Mouse (Mus musculus) hindbrain, embryonic 13.5 days (tissue): ENCODE measurements at regions not wholly inside any gene's neighbourhood (a gene's known extent, or its start where the extent isn't known, plus 50 kb on each side); places are given as distances from the start of the nearest gene placed in this dataset.

Source experiments
- ATAC-seq: fragments of 200-750 bp; cut with Nextera tagmentation; 2 replicates; pipeline ENCODE4 v1.8.0; 2017; ENCODE audit warnings: moderate TSS enrichment; ENCODE audit not compliant: low FRiP score
- H3K27ac ChIP-seq: fragments of 300-500 bp; sonication (generic); 2 replicates; pipeline ENCODE4 v1.5.1; 2015; ENCODE audit warnings: inconsistent platforms, mild to moderate bottlenecking, moderate library complexity
- H3K27me3 ChIP-seq: fragments of 300-500 bp; sonication (generic); 2 replicates; pipeline ENCODE4 v1.6.1; 2015; ENCODE audit warnings: mild to moderate bottlenecking, inconsistent platforms
- H3K36me3 ChIP-seq: fragments of 300-500 bp; sonication (generic); 2 replicates; pipeline ENCODE4 v1.6.1; 2015; ENCODE audit warnings: mild to moderate bottlenecking, inconsistent platforms
- H3K4me1 ChIP-seq: fragments of 300-500 bp; sonication (generic); replicated peaks from 2 replicates; pipeline ENCODE4 v1.6.1; 2015; ENCODE audit warnings: inconsistent platforms
- H3K4me2 ChIP-seq: fragments of 300-500 bp; sonication (generic); 2 replicates; pipeline ENCODE4 v1.6.1; 2015; ENCODE audit warnings: inconsistent platforms, mild to moderate bottlenecking, moderate library complexity
- H3K4me3 ChIP-seq: fragments of 300-500 bp; sonication (generic); 2 replicates; pipeline ENCODE4 v1.5.1; 2015; ENCODE audit warnings: mild to moderate bottlenecking, inconsistent platforms
- H3K9ac ChIP-seq: fragments of 300-500 bp; sonication (generic); 2 replicates; pipeline ENCODE4 v1.6.1; 2015; ENCODE audit warnings: mild to moderate bottlenecking, inconsistent platforms
- H3K9me3 ChIP-seq: fragments of 300-500 bp; sonication (generic); 2 replicates; pipeline ENCODE4 v1.6.1; 2016; ENCODE audit warnings: inconsistent platforms
- WGBS: fragments of 180-500 bp; shearing (Covaris S2); methylation state at CpG from one replicate; pipeline ENCODE4 v1.1.7; 2015; 5-methylcytosine and 5-hydroxymethylcytosine counted together

GRCm38 (mm10) chr1:71904376-71904948, 251.5 kb upstream of the Fn1 start:
- Histone ChIP-seq H3K27me3 (no peaks in the 10 kb centered on the region), H3K9ac (no peak overlapping the region), H3K4me2 (no peak overlapping the region), H3K4me3 (no peak overlapping the region), H3K4me1 (no peaks in the 10 kb centered on the region), H3K9me3 (no peaks in the 10 kb centered on the region), H3K36me3 (no peaks in the 10 kb centered on the region), H3K27ac (no peak overlapping the region)
- ATAC-seq = no peak
- 86% methylated on average over 4 of the region's 4 CpGs for WGBS

GRCm38 (mm10) chr1:71900106-71901074, 247.4 kb upstream of the Fn1 start:
- no peak for ATAC-seq
- no peak overlapping the region for H3K9ac ChIP-seq
- peaks cover 10% of the 10 kb centered on the region for H3K4me1 ChIP-seq
- 86% methylated on average over 8 of the region's 9 CpGs for WGBS
- no peaks in the 10 kb centered on the region for H3K36me3 ChIP-seq
- no peak overlapping the region for H3K4me3 ChIP-seq
- H3K9me3 ChIP-seq = no peaks in the 10 kb centered on the region
- H3K27ac ChIP-seq = no peak overlapping the region
- H3K27me3 ChIP-seq = no peaks in the 10 kb centered on the region
- H3K4me2 ChIP-seq = no peak overlapping the region

- no peaks in the 10 kb centered on the region for H3K36me3 ChIP-seq
- WGBS = 63% methylated on average over 8 of the region's 8 CpGs
- H3K9ac ChIP-seq = no peak overlapping the region
- H3K27me3 ChIP-seq = no peaks in the 10 kb centered on the region
- H3K9me3 ChIP-seq = no peaks in the 10 kb centered on the region
- H3K4me2 ChIP-seq = no peak overlapping the region
- peaks cover 10% of the 10 kb centered on the region for H3K4me1 ChIP-seq
- H3K27ac ChIP-seq = no peak overlapping the region
- no peak for ATAC-seq
- H3K4me3 ChIP-seq = no peak overlapping the region
Measured at GRCm38 (mm10) chr1:71899128-71899527, 246.1 kb upstream of the Fn1 start.

- Histone ChIP-seq H3K9me3 (no peaks in the 10 kb centered on the region), H3K4me1 (peaks cover 10% of the 10 kb centered on the region), H3K27me3 (no peaks in the 10 kb centered on the region), H3K27ac (no peak overlapping the region), H3K4me2 (no peak overlapping the region), H3K9ac (no peak overlapping the region), H3K36me3 (no peaks in the 10 kb centered on the region), H3K4me3 (no peak overlapping the region)
- 87% methylated on average over 6 of the region's 6 CpGs for WGBS
- ATAC-seq = no peak
Measured at GRCm38 (mm10) chr1:71898198-71898597, 245.2 kb upstream of the Fn1 start.

DNA sequence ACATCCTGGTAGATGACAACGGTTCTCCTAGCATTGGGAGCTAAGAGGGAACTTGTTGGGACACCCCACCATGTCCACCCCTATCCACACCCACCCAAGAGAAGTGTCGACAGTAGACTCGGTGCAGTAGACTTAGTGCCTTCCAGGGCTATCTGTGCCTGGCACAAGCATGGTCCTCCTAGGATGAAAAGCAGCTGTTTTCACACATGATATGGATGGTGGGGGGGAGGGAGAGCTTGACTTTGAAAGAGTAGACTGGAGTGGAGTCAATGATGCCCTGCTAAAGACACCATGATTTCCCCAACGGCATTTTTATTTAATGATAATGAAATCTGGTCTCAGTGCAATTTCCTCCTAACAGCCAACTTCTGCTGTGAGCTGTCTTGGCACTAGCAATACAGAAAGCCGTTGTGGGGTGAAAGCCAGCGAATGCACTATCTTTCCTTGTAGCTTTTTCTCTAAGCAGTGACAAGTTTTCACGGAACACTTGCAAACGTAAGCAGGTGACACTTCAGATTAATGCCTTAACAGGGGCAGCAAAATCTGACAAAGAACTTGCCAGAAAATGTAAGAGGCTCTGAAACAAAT, 244.6 kb upstream of the Fn1 start:
- Histone ChIP-seq H3K9ac (no peak overlapping the region), H3K4me2 (no peak overlapping the region), H3K4me3 (no peak overlapping the region), H3K4me1 (peaks cover 10% of the 10 kb centered on the region), H3K9me3 (no peaks in the 10 kb centered on the region), H3K27ac (no peak overlapping the region), H3K36me3 (no peaks in the 10 kb centered on the region), H3K27me3 (no peaks in the 10 kb centered on the region)
- 79% methylated on average over 8 of the region's 8 CpGs for WGBS
- 0 out of 2 replicates have a peak, but pooled peaks have one; percentile 21 for ATAC-seq

DNA sequence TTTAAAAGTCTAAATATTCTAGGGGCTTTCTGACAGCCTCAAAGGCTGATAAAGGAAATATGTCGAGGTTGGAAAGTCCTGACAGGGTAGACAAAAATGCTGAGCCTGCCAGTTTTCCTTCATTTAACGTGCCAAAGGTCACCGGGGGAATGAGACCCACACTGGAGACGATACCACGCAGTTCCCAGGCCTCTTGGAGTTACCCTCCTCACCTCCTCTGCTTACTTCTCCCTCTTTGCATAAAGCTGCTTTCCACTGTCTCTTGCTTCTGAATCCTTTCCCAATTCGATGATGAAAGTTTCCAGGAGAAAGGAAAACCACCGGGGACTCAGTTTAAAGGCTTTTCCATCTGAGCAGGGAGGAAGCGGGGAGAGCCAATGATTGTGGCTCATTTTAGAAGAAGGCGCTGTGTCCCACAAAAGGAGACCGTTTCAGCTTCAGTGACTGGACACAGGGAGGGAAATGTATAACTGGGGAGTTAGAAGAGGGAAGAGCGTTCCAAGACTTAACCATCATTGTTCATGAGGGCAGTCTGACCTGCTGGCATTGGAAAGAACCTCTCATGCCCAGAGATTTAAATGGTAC, 243.2 kb upstream of the Fn1 start:
- Histone ChIP-seq H3K4me3 (no peak overlapping the region), H3K4me2 (no peak overlapping the region), H3K27me3 (no peaks in the 10 kb centered on the region), H3K36me3 (no peaks in the 10 kb centered on the region), H3K9me3 (no peaks in the 10 kb centered on the region), H3K4me1 (peaks cover 10% of the 10 kb centered on the region), H3K9ac (no peak overlapping the region), H3K27ac (no peak overlapping the region)
- WGBS = 55% methylated on average over 11 of the region's 11 CpGs
- no peak for ATAC-seq

- no peak overlapping the region for H3K4me2 ChIP-seq
- 74% methylated on average over 5 of the region's 5 CpGs for WGBS
- no peaks in the 10 kb centered on the region for H3K27me3 ChIP-seq
Measured at GRCm38 (mm10) chr1:71893636-71894035, 240.6 kb upstream of the Fn1 start.

DNA sequence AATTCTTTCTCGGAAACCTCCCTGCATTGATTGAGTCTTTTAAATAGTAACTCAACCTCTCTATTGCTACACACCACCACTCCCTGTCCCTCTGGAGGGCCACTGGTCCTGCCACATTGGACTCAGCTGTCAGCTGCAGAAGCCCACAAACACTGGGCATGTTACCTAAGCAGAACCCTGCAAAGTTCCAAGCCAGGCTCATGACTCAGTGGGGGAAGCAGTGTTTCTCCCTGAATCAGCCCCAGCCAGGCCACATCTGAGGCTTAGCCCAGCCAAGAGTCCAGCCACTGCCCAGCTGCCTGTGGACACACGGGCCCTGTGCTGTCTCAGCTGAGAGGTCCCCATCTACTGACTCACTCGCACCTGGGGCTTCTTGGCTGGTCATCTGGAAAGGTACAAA, 234.8 kb upstream of the Fn1 start:
- no peaks in the 10 kb centered on the region for H3K27me3 ChIP-seq
- 0 out of 2 replicates have a peak, but pooled peaks cover 6% of the 10 kb centered on the region for H3K4me1 ChIP-seq
- no peak overlapping the region for H3K4me3 ChIP-seq
- H3K36me3 ChIP-seq = no peaks in the 10 kb centered on the region
- 88% methylated on average over 3 of the region's 3 CpGs for WGBS
- no peaks in the 10 kb centered on the region for H3K9me3 ChIP-seq
- no peak overlapping the region for H3K27ac ChIP-seq
- no peak overlapping the region for H3K9ac ChIP-seq
- H3K4me2 ChIP-seq = no peak overlapping the region
- no peak for ATAC-seq

More at GRCm38 (mm10) chr1:71893636-71894035, 240.6 kb upstream of the Fn1 start:
- no peaks in the 10 kb centered on the region for H3K36me3 ChIP-seq
- no peak overlapping the region for H3K9ac ChIP-seq
- H3K4me3 ChIP-seq = no peak overlapping the region
- no peak for ATAC-seq
- H3K27ac ChIP-seq = no peak overlapping the region
- H3K4me1 ChIP-seq = peaks cover 10% of the 10 kb centered on the region
- H3K9me3 ChIP-seq = no peaks in the 10 kb centered on the region

GRCm38 (mm10) chr1:71886903-71887302, 233.9 kb upstream of the Fn1 start:
- no peak overlapping the region for H3K9ac ChIP-seq
- no peaks in the 10 kb centered on the region for H3K27me3 ChIP-seq
- 74% methylated on average over 6 of the region's 6 CpGs for WGBS
- no peak; the same call in 1 of the 2 replicates for ATAC-seq
- no peaks in the 10 kb centered on the region for H3K36me3 ChIP-seq
- no peak overlapping the region for H3K4me3 ChIP-seq
- H3K9me3 ChIP-seq = no peaks in the 10 kb centered on the region
- no peak overlapping the region for H3K4me2 ChIP-seq
- H3K4me1 ChIP-seq = 0 out of 2 replicates have a peak, but pooled peaks cover 6% of the 10 kb centered on the region
- no peak overlapping the region for H3K27ac ChIP-seq

- Histone ChIP-seq H3K4me3 (no peak overlapping the region), H3K27ac (no peak overlapping the region), H3K9ac (no peak overlapping the region), H3K4me1 (0 out of 2 replicates have a peak, but pooled peaks cover 6% of the 10 kb centered on the region), H3K4me2 (no peak overlapping the region), H3K9me3 (no peaks in the 10 kb centered on the region), H3K36me3 (no peaks in the 10 kb centered on the region), H3K27me3 (no peaks in the 10 kb centered on the region)
- 56% methylated on average over 5 of the region's 5 CpGs for WGBS
- ATAC-seq = no peak
Measured at GRCm38 (mm10) chr1:71886233-71886632, 233.2 kb upstream of the Fn1 start.

DNA sequence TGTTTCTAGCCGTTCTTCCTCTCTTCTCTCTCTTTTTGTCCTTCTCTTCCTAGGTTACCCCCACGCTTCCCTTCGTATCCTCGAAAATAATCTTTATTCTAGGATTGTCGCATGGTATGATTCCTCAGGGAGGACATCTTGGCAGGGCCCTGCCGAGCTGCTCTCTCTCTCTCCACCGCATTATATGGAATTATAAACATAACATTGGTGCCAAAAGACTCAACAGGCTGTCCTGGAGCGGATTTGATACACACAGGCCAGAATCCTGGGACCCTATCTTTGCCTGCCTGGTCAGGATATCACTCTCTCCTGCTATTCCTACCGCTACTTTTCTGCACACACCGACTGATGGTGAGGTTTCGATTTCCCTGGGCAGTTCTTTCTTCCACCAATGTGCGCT, 228.9 kb upstream of the Fn1 start:
- Histone ChIP-seq H3K9me3 (no peaks in the 10 kb centered on the region), H3K4me1 (0 out of 2 replicates have a peak, but pooled peaks cover 6% of the 10 kb centered on the region), H3K4me2 (no peak overlapping the region), H3K27ac (no peak overlapping the region), H3K9ac (no peak overlapping the region), H3K36me3 (no peaks in the 10 kb centered on the region), H3K4me3 (no peak overlapping the region), H3K27me3 (no peaks in the 10 kb centered on the region)
- 94% methylated on average over 12 of the region's 12 CpGs for WGBS
- no peak for ATAC-seq

DNA sequence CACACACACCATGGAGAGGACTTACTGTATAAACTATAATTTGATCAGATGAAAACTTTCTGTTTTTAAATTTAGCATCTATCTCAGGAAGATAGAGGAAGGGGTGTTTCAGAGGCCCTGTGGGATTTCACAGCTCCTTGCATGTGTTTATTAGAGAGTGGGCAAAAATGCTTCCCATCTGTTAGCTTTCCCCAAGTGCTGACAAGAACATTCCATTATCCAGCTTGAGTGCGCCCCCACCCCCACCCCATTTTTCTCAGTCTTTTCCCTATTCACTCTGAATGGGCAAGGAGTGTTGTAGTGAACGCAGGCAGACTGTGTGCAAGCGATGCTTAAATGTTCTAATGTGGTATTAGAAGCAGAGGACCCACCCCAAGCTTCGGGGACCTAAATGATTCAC, 228.2 kb upstream of the Fn1 start:
- Histone ChIP-seq H3K27ac (no peak overlapping the region), H3K36me3 (no peaks in the 10 kb centered on the region), H3K9me3 (no peaks in the 10 kb centered on the region), H3K4me1 (0 out of 2 replicates have a peak, but pooled peaks cover 4% of the 10 kb centered on the region), H3K27me3 (no peaks in the 10 kb centered on the region), H3K9ac (no peak overlapping the region), H3K4me3 (no peak overlapping the region), H3K4me2 (no peak overlapping the region)
- no peak for ATAC-seq
- WGBS = 79% methylated on average over 4 of the region's 4 CpGs
